Mouse (Mus musculus): ENCODE data around the gene Crabp1. TPM values are rescaled to one million over a fixed set of nuclear protein-coding genes. Genes with fewer than 3 reads are reported as not detected.
A peak's percentile ranks its signal among the peaks of the same experiment; 100 is the strongest.

Crabp1 gene
- polyA plus RNA-seq, 1 experiment from 2014 or later: 6.5 TPM

DNA sequence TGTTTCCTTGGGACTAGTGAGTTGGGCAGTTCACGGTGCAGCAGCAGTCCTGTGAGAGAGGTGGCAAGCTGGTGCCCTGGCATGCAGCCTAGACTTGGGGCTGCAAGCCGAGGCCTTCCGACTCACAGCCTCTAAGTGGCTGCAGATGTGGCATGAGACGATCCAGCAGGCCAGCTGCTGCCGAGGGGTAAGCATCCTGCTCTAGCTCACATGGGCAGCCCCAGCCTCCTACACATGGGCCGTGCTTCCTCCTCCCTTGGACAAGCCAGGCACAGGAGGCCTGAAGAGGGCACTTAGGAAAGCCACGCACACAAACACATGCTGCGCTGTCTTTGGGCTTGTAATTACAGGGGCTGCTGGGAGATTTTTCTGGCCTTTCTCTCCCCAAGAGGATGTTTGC lies 23.2 kb downstream of the Crabp1 start:
- peak; percentile 64; the same call in 1 of the 2 replicates for ATAC-seq (replicated peaks; ENCODE audit: extremely low read depth, insufficient read depth, low FRiP score)
- H3K4me2 ChIP-seq (ENCODE audit: low read depth, low read length): no peak overlapping the region
- no peaks in the 10 kb centered on the region for H3K27me3 ChIP-seq (ENCODE audit: control insufficient read depth, insufficient read depth, low read length)
- 23% methylated on average over 8 of the region's 8 CpGs for WGBS
- H3K4me3 ChIP-seq (ENCODE audit: low read length): no peak overlapping the region
- no peaks in the 10 kb centered on the region for H3K36me3 ChIP-seq (ENCODE audit: control insufficient read depth, insufficient read depth)
- H3K9ac ChIP-seq (ENCODE audit: low read length): no peak overlapping the region
- no peaks in the 10 kb centered on the region for H3K9me3 ChIP-seq (replicated peaks; ENCODE audit: control insufficient read depth, low read length)
- no peak overlapping the region for H3K27ac ChIP-seq (ENCODE audit: low read length)
- H3K4me1 ChIP-seq (ENCODE audit: control insufficient read depth, insufficient read depth, low read length): peaks cover 7% of the 10 kb centered on the region

GRCm38 (mm10) chr9:54790271-54790670 lies 25.7 kb downstream of the Crabp1 start:
- Histone ChIP-seq H3K4me3 (ENCODE audit: low read length) (no peak overlapping the region), H3K9me3 (replicated peaks; ENCODE audit: control insufficient read depth, low read length) (no peaks in the 10 kb centered on the region), H3K4me1 (ENCODE audit: control insufficient read depth, insufficient read depth, low read length) (peaks cover 7% of the 10 kb centered on the region), H3K27ac (ENCODE audit: low read length) (no peak overlapping the region), H3K27me3 (ENCODE audit: control insufficient read depth, insufficient read depth, low read length) (no peaks in the 10 kb centered on the region), H3K9ac (ENCODE audit: low read length) (no peak overlapping the region), H3K4me2 (ENCODE audit: low read depth, low read length) (no peak overlapping the region), H3K36me3 (ENCODE audit: control insufficient read depth, insufficient read depth) (no peaks in the 10 kb centered on the region)
- 21% methylated on average over 5 of the region's 5 CpGs for WGBS
- ATAC-seq (replicated peaks; ENCODE audit: extremely low read depth, insufficient read depth, low FRiP score): no peak

DNA sequence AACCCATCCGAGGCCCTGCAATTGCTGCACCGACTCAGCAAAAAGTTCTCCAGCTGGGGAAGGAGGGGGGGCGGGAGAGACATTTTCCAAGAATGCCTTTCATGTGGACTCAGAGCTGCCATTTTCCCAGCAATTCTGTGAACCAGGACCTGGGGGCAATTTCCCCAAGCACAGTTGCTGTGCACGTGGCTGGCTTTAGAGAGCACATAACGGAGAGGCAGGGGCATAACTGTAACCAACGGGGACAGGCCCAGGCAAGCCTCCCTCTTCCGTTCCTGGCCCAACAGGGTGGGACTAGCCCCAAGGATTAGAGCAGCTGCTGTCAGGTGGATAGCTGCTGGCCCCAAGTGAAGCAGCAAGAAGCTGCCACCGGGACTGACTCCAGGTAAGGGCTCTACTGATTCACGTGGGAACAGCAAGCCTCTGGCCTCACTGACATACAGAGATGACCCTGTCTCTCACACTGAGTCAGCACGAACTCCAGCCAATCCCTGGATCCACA lies 37.0 kb downstream of the Crabp1 start:
- Histone ChIP-seq H3K36me3 (ENCODE audit: control insufficient read depth, insufficient read depth) (no peaks in the 10 kb centered on the region), H3K4me2 (ENCODE audit: low read depth, low read length) (no peak overlapping the region), H3K27me3 (ENCODE audit: control insufficient read depth, insufficient read depth, low read length) (no peaks in the 10 kb centered on the region), H3K27ac (ENCODE audit: low read length) (no peak overlapping the region), H3K9me3 (replicated peaks; ENCODE audit: control insufficient read depth, low read length) (no peaks in the 10 kb centered on the region), H3K4me3 (ENCODE audit: low read length) (no peak overlapping the region), H3K9ac (ENCODE audit: low read length) (no peak overlapping the region), H3K4me1 (ENCODE audit: control insufficient read depth, insufficient read depth, low read length) (no peaks in the 10 kb centered on the region)
- WGBS: 58% methylated on average over 10 of the region's 10 CpGs
- no peak for ATAC-seq (replicated peaks; ENCODE audit: extremely low read depth, insufficient read depth, low FRiP score)

- no peak overlapping the region for H3K9ac ChIP-seq (ENCODE audit: low read length)
Measured at GRCm38 (mm10) chr9:54802749-54803679, 38.5 kb downstream of the Crabp1 start.

GRCm38 (mm10) chr9:54804351-54804750 lies 39.8 kb downstream of the Crabp1 start:
- no peak overlapping the region for H3K27ac ChIP-seq (ENCODE audit: low read length)
- no peak overlapping the region for H3K4me2 ChIP-seq (ENCODE audit: low read depth, low read length)
- WGBS: 62% methylated on average over 5 of the region's 5 CpGs
- no peaks in the 10 kb centered on the region for H3K9me3 ChIP-seq (replicated peaks; ENCODE audit: control insufficient read depth, low read length)
- H3K4me1 ChIP-seq (ENCODE audit: control insufficient read depth, insufficient read depth, low read length): no peaks in the 10 kb centered on the region
- H3K27me3 ChIP-seq (ENCODE audit: control insufficient read depth, insufficient read depth, low read length): no peaks in the 10 kb centered on the region
- no peaks in the 10 kb centered on the region for H3K36me3 ChIP-seq (ENCODE audit: control insufficient read depth, insufficient read depth)
- no peak overlapping the region for H3K9ac ChIP-seq (ENCODE audit: low read length)
- no peak for ATAC-seq (replicated peaks; ENCODE audit: extremely low read depth, insufficient read depth, low FRiP score)
- H3K4me3 ChIP-seq (ENCODE audit: low read length): no peak overlapping the region

More at GRCm38 (mm10) chr9:54802749-54803679, 38.5 kb downstream of the Crabp1 start:
- Histone ChIP-seq H3K4me2 (ENCODE audit: low read depth, low read length) (no peak overlapping the region), H3K9me3 (replicated peaks; ENCODE audit: control insufficient read depth, low read length) (no peaks in the 10 kb centered on the region), H3K4me1 (ENCODE audit: control insufficient read depth, insufficient read depth, low read length) (no peaks in the 10 kb centered on the region), H3K36me3 (ENCODE audit: control insufficient read depth, insufficient read depth) (no peaks in the 10 kb centered on the region), H3K27me3 (ENCODE audit: control insufficient read depth, insufficient read depth, low read length) (no peaks in the 10 kb centered on the region), H3K27ac (ENCODE audit: low read length) (no peak overlapping the region), H3K4me3 (ENCODE audit: low read length) (no peak overlapping the region)
- 68% methylated on average over 6 of the region's 6 CpGs for WGBS
- no peak for ATAC-seq (replicated peaks; ENCODE audit: extremely low read depth, insufficient read depth, low FRiP score)

DNA sequence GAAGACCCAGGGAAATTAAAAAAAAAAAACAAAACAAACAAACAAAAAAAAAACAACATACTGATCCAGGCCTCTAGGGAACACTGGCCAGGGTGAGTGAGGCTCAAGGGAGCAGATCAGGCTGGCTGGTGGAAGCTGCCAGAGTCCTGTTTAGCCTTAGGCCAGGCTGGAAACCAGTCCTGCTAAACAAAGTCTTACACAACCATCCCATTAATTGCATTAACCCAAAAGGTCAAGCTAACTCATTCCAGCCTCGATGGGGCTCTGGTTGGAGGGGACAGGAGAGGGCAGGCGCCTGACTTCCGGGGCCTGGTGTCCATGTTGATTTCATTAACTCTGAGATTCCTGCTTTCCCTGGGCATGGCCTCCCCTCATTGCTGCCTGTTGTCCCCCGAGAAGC lies 43.2 kb downstream of the Crabp1 start:
- ATAC-seq (replicated peaks; ENCODE audit: extremely low read depth, insufficient read depth, low FRiP score): no peak
- Histone ChIP-seq H3K36me3 (ENCODE audit: control insufficient read depth, insufficient read depth) (no peaks in the 10 kb centered on the region), H3K27ac (ENCODE audit: low read length) (no peak overlapping the region)

GRCm38 (mm10) chr9:54809953-54810352 lies 45.4 kb downstream of the Crabp1 start:
- Histone ChIP-seq H3K9ac (ENCODE audit: low read length) (no peak overlapping the region), H3K9me3 (replicated peaks; ENCODE audit: control insufficient read depth, low read length) (no peaks in the 10 kb centered on the region), H3K4me3 (ENCODE audit: low read length) (no peak overlapping the region), H3K27me3 (ENCODE audit: control insufficient read depth, insufficient read depth, low read length) (no peaks in the 10 kb centered on the region), H3K4me2 (ENCODE audit: low read depth, low read length) (no peak overlapping the region), H3K27ac (ENCODE audit: low read length) (no peak overlapping the region), H3K36me3 (ENCODE audit: control insufficient read depth, insufficient read depth) (no peaks in the 10 kb centered on the region), H3K4me1 (ENCODE audit: control insufficient read depth, insufficient read depth, low read length) (no peaks in the 10 kb centered on the region)
- 42% methylated on average over 4 of the region's 4 CpGs for WGBS
- ATAC-seq (replicated peaks; ENCODE audit: extremely low read depth, insufficient read depth, low FRiP score): no peak

More for the DNA sequence above, 43.2 kb downstream of the Crabp1 start:
- H3K4me3 ChIP-seq (ENCODE audit: low read length): no peak overlapping the region
- H3K27me3 ChIP-seq (ENCODE audit: control insufficient read depth, insufficient read depth, low read length): no peaks in the 10 kb centered on the region
- H3K9me3 ChIP-seq (replicated peaks; ENCODE audit: control insufficient read depth, low read length): no peaks in the 10 kb centered on the region
- no peak overlapping the region for H3K9ac ChIP-seq (ENCODE audit: low read length)
- no peak overlapping the region for H3K4me2 ChIP-seq (ENCODE audit: low read depth, low read length)
- H3K4me1 ChIP-seq (ENCODE audit: control insufficient read depth, insufficient read depth, low read length): no peaks in the 10 kb centered on the region
- WGBS: 68% methylated on average over 4 of the region's 4 CpGs

GRCm38 (mm10) chr9:54816508-54817201 lies 52.1 kb downstream of the Crabp1 start:
- 0 out of 2 replicates have a peak, but pooled peaks cover 4% of the 10 kb centered on the region for H3K27me3 ChIP-seq (ENCODE audit: control insufficient read depth, insufficient read depth, low read length)
- no peak for ATAC-seq (replicated peaks; ENCODE audit: extremely low read depth, insufficient read depth, low FRiP score)
- H3K36me3 ChIP-seq (ENCODE audit: control insufficient read depth, insufficient read depth): no peaks in the 10 kb centered on the region
- no peak overlapping the region for H3K4me2 ChIP-seq (ENCODE audit: low read depth, low read length)
- H3K9me3 ChIP-seq (replicated peaks; ENCODE audit: control insufficient read depth, low read length): no peaks in the 10 kb centered on the region
- WGBS: 73% methylated on average over 10 of the region's 10 CpGs
- H3K27ac ChIP-seq (ENCODE audit: low read length): no peak overlapping the region
- no peak overlapping the region for H3K4me3 ChIP-seq (ENCODE audit: low read length)
- no peak overlapping the region for H3K9ac ChIP-seq (ENCODE audit: low read length)
- no peaks in the 10 kb centered on the region for H3K4me1 ChIP-seq (ENCODE audit: control insufficient read depth, insufficient read depth, low read length)

Measured in heart, embryonic 16.5 days (tissue).